Mouse (Mus musculus) heart, embryonic 11.5 days (tissue): ENCODE data around the gene Gys1. TPM values are rescaled to one million over a fixed set of nuclear protein-coding genes. Genes with fewer than 3 reads are reported as not detected.
"Not testable (repeated sequence)": the region's sequence is repeated elsewhere in the genome, so short reads cannot be mapped to it uniquely, and the experiment has no call there.

Source experiments
- ATAC-seq: fragments of 200-750 bp; cut with Nextera tagmentation; replicated peaks from 2 replicates; pipeline ENCODE4 v1.8.0; 2017; ENCODE audit warnings: moderate library complexity; ENCODE audit not compliant: insufficient number of reproducible peaks, low FRiP score, low TSS enrichment
- H3K27ac ChIP-seq: fragments of 300-500 bp; sonication (generic); 2 replicates; pipeline ENCODE4 v1.5.1; 2014; ENCODE audit warnings: mild to moderate bottlenecking, low read depth, low read length
- H3K27me3 ChIP-seq: fragments of 300-500 bp; sonication (generic); 2 replicates; pipeline ENCODE4 v1.6.1; 2014; ENCODE audit warnings: mild to moderate bottlenecking, low read length, mixed read lengths; ENCODE audit not compliant: control insufficient read depth, insufficient read depth
- H3K36me3 ChIP-seq: fragments of 300-500 bp; sonication (generic); 2 replicates; pipeline ENCODE4 v1.6.1; 2014; ENCODE audit warnings: mild to moderate bottlenecking, low read length, moderate library complexity, mixed read lengths; ENCODE audit not compliant: control insufficient read depth, insufficient read depth
- H3K4me1 ChIP-seq: fragments of 300-500 bp; sonication (generic); 2 replicates; pipeline ENCODE4 v1.6.1; 2014; ENCODE audit warnings: low read length; ENCODE audit not compliant: control insufficient read depth, insufficient read depth
- H3K4me2 ChIP-seq: fragments of 300-500 bp; sonication (generic); 2 replicates; pipeline ENCODE4 v1.6.1; 2014; ENCODE audit warnings: mild to moderate bottlenecking, moderate library complexity
- H3K4me3 ChIP-seq: fragments of 300-500 bp; sonication (generic); 2 replicates; pipeline ENCODE4 v1.5.1; 2014; ENCODE audit warnings: low read depth, low read length
- H3K9ac ChIP-seq: fragments of 300-500 bp; sonication (generic); 2 replicates; pipeline ENCODE4 v1.6.1; 2014; ENCODE audit warnings: mild to moderate bottlenecking, low read depth, low read length, moderate library complexity
- H3K9me3 ChIP-seq: fragments of 300-500 bp; sonication (generic); replicated peaks from 2 replicates; pipeline ENCODE4 v1.6.1; 2016; ENCODE audit warnings: low read length; ENCODE audit not compliant: control insufficient read depth
- WGBS: fragments of 180-500 bp; shearing (Covaris S2); extraction: QIAGEN DNeasy Blood & Tissue Kit; methylation state at CpG from one replicate; pipeline ENCODE4 v1.1.7; 2014; ENCODE audit not compliant: insufficient replicate concordance; 5-methylcytosine and 5-hydroxymethylcytosine counted together
- polyA plus RNA-seq: library from polyadenylated mRNA; unstranded; fragments of >200 nt; fragmentation: Nextera tagmentation; extraction: Ambion mirVana; gene quantifications from 2 replicates; pipeline ENCODE4 v1.2.1, GENCODE M21; 2014

The Gys1 gene
- 99.1 and 106 TPM in 2 replicates for polyA plus RNA-seq

DNA sequence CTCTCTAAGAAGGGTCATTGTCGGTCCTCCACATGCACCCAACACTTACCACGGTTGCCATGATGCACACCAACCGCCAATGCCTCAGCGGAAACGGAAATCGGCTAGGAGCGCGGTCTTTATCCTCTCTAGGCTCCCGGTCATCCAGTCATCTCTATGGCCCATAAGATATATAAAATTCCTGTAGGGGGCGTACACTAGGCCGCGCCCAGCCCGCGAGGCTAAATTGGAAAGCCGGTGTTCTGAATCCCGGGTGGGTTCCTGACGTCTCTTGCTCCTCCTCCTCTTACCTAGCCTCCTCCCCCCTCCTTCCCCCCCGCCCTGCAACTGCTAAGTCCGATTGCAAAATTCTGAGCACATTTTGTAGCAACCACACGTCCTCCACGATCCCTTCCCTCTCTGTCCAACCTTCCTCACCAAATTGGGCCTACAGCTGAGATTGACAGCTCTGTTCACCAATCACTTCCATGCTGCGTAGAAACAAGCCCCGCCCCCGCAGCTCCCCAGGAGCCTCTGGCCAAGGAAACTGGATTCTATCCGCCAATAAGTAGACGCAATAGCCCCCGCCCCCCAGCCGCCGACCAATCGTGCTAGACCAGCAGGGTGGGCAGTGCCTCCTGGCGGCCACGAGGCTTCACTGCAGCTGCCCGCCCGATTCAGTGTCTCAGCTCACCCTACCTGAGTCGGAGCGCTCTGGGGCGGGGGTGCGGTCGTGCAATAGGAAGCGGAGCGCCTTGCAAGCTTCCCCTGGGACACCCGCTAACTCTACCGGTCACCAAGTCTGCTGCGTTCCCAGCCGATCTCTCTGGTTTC is at the start of gene Gys1:
Gene Gys1, plus strand, starts transcription at position 642 of the 813 bp plus-strand sequence.
- peak within 1 kb of the TSS; percentile 91 for H3K27ac ChIP-seq
- ATAC-seq, result peak; percentile 93
- 1% methylated on average over 45 of the region's 45 CpGs for WGBS
- peak within 1 kb of the TSS; percentile 96 for H3K4me2 ChIP-seq
- no peaks in the 10 kb centered on the region for H3K9me3 ChIP-seq
- H3K4me3 ChIP-seq, result peak within 1 kb of the TSS; percentile 86
- H3K36me3 ChIP-seq, result peaks cover 6% of the 10 kb centered on the region; the same call in 1 of the 2 replicates
- no peaks in the 10 kb centered on the region for H3K27me3 ChIP-seq
- H3K9ac ChIP-seq, result peak within 1 kb of the TSS; percentile 95
- peaks cover 38% of the 10 kb centered on the region for H3K4me1 ChIP-seq

DNA sequence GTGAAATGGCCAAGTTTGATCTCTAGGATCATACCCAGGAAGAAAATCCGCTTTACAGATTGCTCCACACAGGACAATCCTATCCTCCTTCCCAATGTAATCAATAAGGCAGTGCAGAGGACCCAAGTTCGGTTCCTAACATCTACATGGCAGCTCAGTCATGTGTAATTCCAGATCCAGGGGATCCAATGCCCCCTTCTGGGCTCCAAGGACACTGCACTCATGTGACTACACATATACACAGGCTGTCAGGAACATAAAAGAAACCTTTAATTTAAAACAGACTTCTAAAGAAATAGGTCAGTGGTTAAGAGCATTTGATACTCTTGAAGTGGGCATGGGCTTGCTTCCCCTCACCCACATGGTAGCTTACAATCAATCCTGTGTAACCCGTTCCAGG is 48.6 kb upstream of the Gys1 start:
- H3K27ac ChIP-seq, result no peak overlapping the region
- no peak overlapping the region for H3K4me2 ChIP-seq
- no peaks in the 10 kb centered on the region for H3K4me1 ChIP-seq
- no peak overlapping the region for H3K9ac ChIP-seq
- H3K9me3 ChIP-seq, result no peaks in the 10 kb centered on the region
- 88% methylated on average over 3 of the region's 3 CpGs for WGBS
- no peak for ATAC-seq
- peaks cover 74% of the 10 kb centered on the region for H3K36me3 ChIP-seq
- no peaks in the 10 kb centered on the region for H3K27me3 ChIP-seq
- no peak overlapping the region for H3K4me3 ChIP-seq

DNA sequence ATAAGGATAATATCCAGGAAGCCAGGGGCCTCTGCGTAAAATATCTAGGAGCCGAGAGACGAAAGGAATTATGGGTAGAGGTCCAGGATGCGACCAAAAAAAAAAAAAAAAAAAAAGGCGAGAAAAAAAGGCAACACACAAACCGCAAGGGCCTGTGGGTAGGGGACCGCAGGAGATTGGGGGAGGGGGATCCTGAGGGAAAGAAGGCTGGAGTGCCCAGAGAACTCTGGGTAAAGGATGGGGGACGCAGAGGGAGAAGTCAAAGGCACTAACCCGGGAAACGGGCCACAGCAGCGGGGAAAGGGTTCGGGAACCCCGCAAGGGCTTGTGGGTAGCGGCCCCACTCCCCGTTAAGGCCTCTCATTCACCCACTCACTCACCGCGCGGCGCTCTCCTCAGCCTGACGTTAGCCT is 39.5 kb upstream of the Gys1 start:
- no peaks in the 10 kb centered on the region for H3K9me3 ChIP-seq
- no peaks in the 10 kb centered on the region for H3K27me3 ChIP-seq
- peak overlapping the region; percentile 99 for H3K4me2 ChIP-seq
- ATAC-seq, result peak; percentile 62
- H3K36me3 ChIP-seq, result peaks cover 14% of the 10 kb centered on the region
- H3K4me3 ChIP-seq, result peak overlapping the region; percentile 80
- peaks cover 15% of the 10 kb centered on the region for H3K4me1 ChIP-seq
- peak overlapping the region; percentile 91 for H3K9ac ChIP-seq
- peak overlapping the region; percentile 99 for H3K27ac ChIP-seq
- under 1% methylated on average over 19 of the region's 20 CpGs for WGBS

DNA sequence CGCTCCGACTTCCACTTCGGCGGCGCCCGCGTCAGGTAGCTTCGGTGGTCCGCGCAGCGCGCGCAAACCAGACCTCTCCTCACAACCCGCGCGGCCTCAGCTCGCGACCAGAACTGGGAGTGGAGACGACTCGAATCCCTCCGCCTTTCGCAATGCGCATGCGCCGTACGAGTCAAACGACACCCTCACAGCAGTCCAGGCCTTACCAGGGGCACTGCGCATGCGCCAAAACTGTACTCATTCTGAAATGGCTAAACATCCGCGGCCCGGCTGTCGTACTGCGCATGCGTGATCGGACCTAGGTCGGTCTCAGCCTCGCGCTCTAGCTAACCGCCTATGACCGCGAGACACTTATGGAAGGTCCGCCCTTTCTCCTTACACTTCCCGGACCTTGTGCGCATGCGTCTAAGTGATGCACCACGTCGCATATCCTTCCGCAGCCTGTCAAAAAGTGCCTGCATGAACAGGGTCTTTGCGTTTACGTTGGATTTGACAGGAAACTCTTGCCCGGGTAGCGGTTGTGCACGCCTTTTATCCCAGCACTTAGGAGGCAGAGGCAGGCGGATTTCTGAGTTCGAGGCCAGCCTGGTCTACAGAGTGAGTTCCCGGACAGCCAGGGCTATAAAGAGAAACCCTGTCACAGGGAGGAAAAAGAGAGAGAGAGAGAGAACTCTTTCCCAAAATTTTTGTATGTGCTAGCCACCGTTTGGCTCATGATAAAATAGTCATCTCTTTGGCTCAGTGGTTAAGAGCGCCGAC is 38.9 kb upstream of the Gys1 start, which contains the start of gene Snrnp70:
Gene Snrnp70, minus strand, starts transcription at position 165 of the 759 bp plus-strand sequence.
- Histone ChIP-seq H3K9ac (peak within 1 kb of the TSS; percentile 91), H3K4me3 (peak within 1 kb of the TSS; percentile 80), H3K4me1 (peaks cover 15% of the 10 kb centered on the region), H3K27me3 (no peaks in the 10 kb centered on the region), H3K9me3 (no peaks in the 10 kb centered on the region), H3K36me3 (peaks cover 8% of the 10 kb centered on the region), H3K4me2 (peak within 1 kb of the TSS; percentile 99), H3K27ac (peak within 1 kb of the TSS; percentile 99)
- WGBS, result under 1% methylated on average over 60 of the region's 60 CpGs
- peak; percentile 93 for ATAC-seq

DNA sequence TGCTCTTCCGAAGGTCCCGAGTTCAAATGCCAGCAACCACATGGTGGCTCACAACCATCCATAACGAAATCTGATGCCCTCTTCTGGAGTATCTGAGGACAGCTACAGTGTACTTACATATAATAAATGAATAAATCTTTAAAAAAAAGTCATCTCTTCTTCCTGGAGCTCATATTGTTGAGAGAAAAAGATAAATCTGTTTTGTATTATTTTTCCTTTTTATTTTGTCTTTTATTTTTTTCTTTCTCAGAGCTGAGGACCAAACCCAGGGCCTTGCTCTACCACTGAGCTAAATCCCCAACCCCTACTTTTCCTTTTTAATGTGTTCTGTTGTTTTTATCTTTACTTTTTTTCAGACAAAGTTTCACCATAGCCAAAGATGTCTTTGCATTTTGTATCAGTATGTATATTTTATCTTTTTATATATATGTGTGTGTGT is 38.3 kb upstream of the Gys1 start:
- H3K9ac ChIP-seq, H3K9me3 ChIP-seq, H3K27me3 ChIP-seq, H3K36me3 ChIP-seq, ATAC-seq: not testable (repeated sequence)
- Histone ChIP-seq H3K4me2 (peak overlapping the region; percentile 67), H3K4me1 (peaks cover 15% of the 10 kb centered on the region), H3K27ac (peak overlapping the region; percentile 69; the same call in 1 of the 2 replicates), H3K4me3 (peak overlapping the region; percentile 80)
- WGBS, result 8% methylated on average over 3 of the region's 3 CpGs

DNA sequence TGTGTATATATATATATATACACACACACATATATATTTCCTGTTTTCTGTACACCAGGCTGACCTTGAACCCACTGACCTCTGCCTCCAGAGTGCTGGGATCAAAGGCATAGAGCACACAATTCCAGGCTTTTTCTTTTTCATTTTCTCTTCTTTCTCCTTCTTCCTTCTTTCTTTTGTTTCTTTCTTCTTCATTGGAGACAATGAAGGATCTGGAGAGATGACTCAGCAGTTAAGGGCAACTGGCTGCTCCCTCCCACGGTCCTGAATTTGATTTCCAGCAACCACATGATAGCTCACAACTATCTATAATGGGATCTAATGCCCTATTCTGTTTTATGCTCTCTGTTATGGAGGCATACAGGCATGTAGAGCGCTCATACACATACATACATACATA is 37.9 kb upstream of the Gys1 start:
- no peaks in the 10 kb centered on the region for H3K27me3 ChIP-seq
- H3K4me3 ChIP-seq, result no peak overlapping the region
- H3K4me1 ChIP-seq, result peaks cover 15% of the 10 kb centered on the region
- no peak for ATAC-seq
- peaks cover 4% of the 10 kb centered on the region; the same call in 1 of the 2 replicates for H3K36me3 ChIP-seq
- WGBS, result 82% methylated on average over 2 of the region's 2 CpGs
- H3K9ac ChIP-seq, result no peak overlapping the region
- H3K9me3 ChIP-seq, result no peaks in the 10 kb centered on the region
- no peak overlapping the region for H3K4me2 ChIP-seq
- H3K27ac ChIP-seq, result no peak overlapping the region

DNA sequence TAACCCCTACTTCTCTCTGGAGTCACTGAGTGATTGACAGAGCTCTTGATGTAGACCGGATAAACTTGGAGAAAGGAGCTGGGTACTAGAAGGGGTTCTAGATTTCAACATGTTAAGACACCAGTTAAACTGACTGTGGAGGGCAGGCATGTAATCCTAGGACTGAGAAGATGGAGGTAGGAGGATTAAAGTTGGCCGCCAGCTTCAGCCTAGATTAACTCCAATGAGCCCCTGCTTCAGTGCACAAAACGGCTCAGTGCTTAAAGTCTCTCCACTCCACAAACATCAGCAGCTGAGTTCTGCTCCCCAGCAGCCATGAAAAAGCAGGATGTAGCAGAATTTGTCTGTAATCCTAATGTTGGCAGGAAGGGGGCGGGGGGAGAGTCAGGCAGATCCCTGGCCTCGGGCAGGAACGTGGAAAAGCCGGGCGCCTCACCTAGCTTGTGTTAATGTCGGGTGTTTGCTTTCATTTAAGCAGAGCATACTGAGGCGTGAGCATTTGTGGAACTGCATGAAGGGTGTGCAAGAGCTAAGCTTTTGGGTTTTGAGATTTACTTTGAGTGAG is 33.0 kb upstream of the Gys1 start:
- no peak for ATAC-seq
- Histone ChIP-seq H3K27me3 (peaks cover 15% of the 10 kb centered on the region), H3K9me3 (no peaks in the 10 kb centered on the region), H3K9ac (no peak overlapping the region), H3K4me1 (peaks cover 8% of the 10 kb centered on the region; the same call in 1 of the 2 replicates), H3K4me3 (no peak overlapping the region), H3K36me3 (no peaks in the 10 kb centered on the region), H3K4me2 (no peak overlapping the region), H3K27ac (no peak overlapping the region)
- 69% methylated on average over 10 of the region's 10 CpGs for WGBS

DNA sequence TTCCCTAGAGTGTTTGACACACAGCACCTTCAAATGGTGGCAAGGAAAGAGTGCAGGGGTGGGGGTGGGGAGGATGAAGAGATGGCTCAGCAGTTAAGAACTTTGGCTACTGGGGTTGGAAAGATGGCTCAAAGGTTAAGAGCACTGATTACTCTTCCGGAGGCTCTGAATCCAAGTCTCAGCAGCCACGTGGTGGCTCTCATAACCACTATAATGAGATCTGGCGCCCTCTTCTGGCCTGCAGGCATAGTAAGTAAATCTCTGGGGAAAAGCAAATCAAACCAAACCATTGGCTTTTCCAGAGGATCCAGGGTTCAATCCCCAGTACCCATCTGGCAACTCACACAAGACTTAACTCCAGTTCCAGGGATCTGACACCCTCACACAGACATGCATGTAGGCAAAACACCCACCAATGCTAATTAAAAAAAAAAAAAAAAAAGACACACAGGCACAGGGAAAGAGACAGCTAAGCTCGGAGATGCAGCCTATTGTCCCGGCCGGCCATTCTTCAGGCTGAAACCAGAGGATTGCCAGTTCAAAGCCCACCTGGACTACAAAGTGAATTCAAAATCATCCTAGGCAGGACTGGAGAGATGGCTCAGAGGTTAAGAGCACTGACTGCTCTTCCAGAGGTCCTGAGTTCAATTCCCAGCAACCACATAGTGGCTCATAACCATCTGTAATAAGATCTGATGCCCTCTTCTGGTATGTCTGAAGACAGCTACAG is 30.9 kb upstream of the Gys1 start:
- H3K27ac ChIP-seq, result no peak overlapping the region
- no peak overlapping the region for H3K9ac ChIP-seq
- 48% methylated on average over 6 of the region's 6 CpGs for WGBS
- no peaks in the 10 kb centered on the region for H3K9me3 ChIP-seq
- ATAC-seq, result no peak
- no peak overlapping the region for H3K4me3 ChIP-seq
- H3K4me1 ChIP-seq, result peaks cover 9% of the 10 kb centered on the region; the same call in 1 of the 2 replicates
- H3K36me3 ChIP-seq, result no peaks in the 10 kb centered on the region
- H3K4me2 ChIP-seq, result no peak overlapping the region
- peaks cover 36% of the 10 kb centered on the region for H3K27me3 ChIP-seq
